8 mouse cellular contexts compared by ENCODE assay signal in the genomic region with DNA sequence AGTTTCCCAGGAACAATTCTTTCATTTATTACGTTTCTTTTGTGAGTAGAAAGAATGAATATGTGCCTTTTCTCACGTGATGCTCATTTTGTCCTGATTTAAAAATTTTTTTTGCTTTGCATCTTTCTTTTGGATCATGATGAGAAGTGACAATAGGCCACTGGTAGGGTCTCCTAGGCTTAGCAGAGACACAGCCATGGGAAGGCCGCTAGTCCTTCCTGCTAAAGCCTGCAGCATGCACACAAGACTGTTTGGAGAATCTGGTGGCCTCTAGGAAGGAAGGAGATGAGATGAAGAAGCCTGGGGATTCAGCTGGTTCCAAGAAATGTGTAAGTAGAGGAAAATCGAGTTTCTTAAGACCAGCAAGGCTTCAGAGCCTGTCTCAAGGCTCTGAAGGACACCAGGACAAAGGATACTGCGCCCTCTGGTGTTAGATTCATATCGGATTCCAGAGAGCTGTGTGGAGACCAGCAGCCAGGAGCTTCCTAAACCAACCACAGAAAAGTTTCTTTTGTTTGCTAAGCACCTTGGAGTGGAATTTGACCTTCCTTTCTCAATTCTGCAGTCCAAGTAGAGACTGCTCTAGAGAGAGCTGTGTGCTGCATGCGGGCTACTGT.
DNase-seq lines count a peak whose midpoint lies in the region; ATAC-seq and TF ChIP-seq lines count a peak whose summit lies in the region.
"Had no signal": no experiment of that assay in that cellular context is flagged by ENCODE, and none has a peak within 500 bp of the region (broad histone marks: within the 10 kb centered on the region; RNA-seq: fewer than 3 reads in every experiment).

No protein-coding gene starts in this region.

- peaks cover 27% of the 10 kb centered on the region for H3K4me1 ChIP-seq in forebrain, postnatal 0 days (ENCODE audit: insufficient read depth)
- H3K4me1 ChIP-seq in hindbrain, embryonic 12.5 days = peaks cover 22% of the 10 kb centered on the region
- H3K4me1 ChIP-seq: liver, embryonic 15.5 days had no signal

- H3K27me3 ChIP-seq in forebrain, postnatal 0 days (ENCODE audit: insufficient read depth, low read length) = no peaks in the 10 kb centered on the region
- peaks cover 22% of the 10 kb centered on the region for H3K27me3 ChIP-seq in hindbrain, embryonic 12.5 days

- no peak overlapping the region for H3K4me3 ChIP-seq in forebrain, postnatal 0 days (ENCODE audit: low read depth, low read length)
- no peak overlapping the region for H3K4me3 ChIP-seq in hindbrain, embryonic 12.5 days
- H3K4me3 ChIP-seq: liver, embryonic 15.5 days had no signal

- 28% methylated on average over 7 of the region's 7 CpGs for WGBS in forebrain, postnatal 0 days
- WGBS in hindbrain, embryonic 12.5 days = 30% methylated on average over 7 of the region's 7 CpGs

- H3K4me2 ChIP-seq in forebrain, postnatal 0 days (ENCODE audit: low read depth) = no peak overlapping the region
- H3K4me2 ChIP-seq in hindbrain, embryonic 12.5 days (replicated peaks) = no peak overlapping the region
- H3K4me2 ChIP-seq: liver, embryonic 15.5 days had no signal

- H3K27ac ChIP-seq in forebrain, postnatal 0 days (ENCODE audit: low read depth, low read length) = peak overlapping the region; percentile 62
- no peak overlapping the region for H3K27ac ChIP-seq in hindbrain, embryonic 12.5 days
- H3K27ac ChIP-seq: liver, embryonic 15.5 days had no signal

- H3K9me3 ChIP-seq in forebrain, postnatal 0 days (ENCODE audit: low read length) = no peaks in the 10 kb centered on the region
- H3K9me3 ChIP-seq in hindbrain, embryonic 12.5 days (replicated peaks) = no peaks in the 10 kb centered on the region
- H3K9me3 ChIP-seq: liver, embryonic 15.5 days had no signal

- ATAC-seq in forebrain, postnatal 0 days = peak; percentile 74
- peak; percentile 68; the same call in 1 of the 2 replicates for ATAC-seq in hindbrain, embryonic 12.5 days (ENCODE audit: low FRiP score)

- peak; percentile 79 for TF ChIP-seq CTCF in forebrain, postnatal 0 days (IDR thresholded peaks at IDR 0.05; ENCODE audit: low read depth)

- DNase-seq in NIH3T3 (ENCODE audit: low read depth) = peak; percentile 96
- DNase-seq in cerebellum, adult 11-12 months = peak; percentile 77
- peak; percentile 90 for DNase-seq in forebrain, postnatal 0 days
- DNase-seq in layer of hippocampus, adult 9-10 months (ENCODE audit: low spot score) = peak; percentile 79
- DNase-seq in lung, postnatal 10 days = peak; percentile 91
- peak; percentile 73 for DNase-seq in right cerebral cortex, postnatal 14 days

- no peaks in the 10 kb centered on the region for H3K36me3 ChIP-seq in forebrain, postnatal 0 days (ENCODE audit: insufficient read depth)
- no peaks in the 10 kb centered on the region for H3K36me3 ChIP-seq in hindbrain, embryonic 12.5 days
- H3K36me3 ChIP-seq: liver, embryonic 15.5 days had no signal

- no peak overlapping the region for H3K9ac ChIP-seq in forebrain, postnatal 0 days
- H3K9ac ChIP-seq in hindbrain, embryonic 12.5 days = no peak overlapping the region
- H3K9ac ChIP-seq: liver, embryonic 15.5 days had no signal
